Mouse (Mus musculus) MEL (cell line): Measurements from ENCODE around the gene Epn3. TPM values are rescaled to one million over a fixed set of nuclear protein-coding genes. Genes with fewer than 3 reads are reported as not detected.

Experiments
- DNase-seq: peaks from one replicate; pipeline ENCODE4 v3.0.0; 2011; ENCODE audit warnings: low read depth, low spot score
- H3K27ac ChIP-seq: 2 replicates; pipeline ENCODE4 v1.5.1; 2012; ENCODE audit warnings: low read depth, mild to moderate bottlenecking, control low read depth, low read length, moderate library complexity; ENCODE audit not compliant: control insufficient read depth
- H3K27me3 ChIP-seq, 2 experiments: fragments of 150-350 bp in 1 of 2; sonication (generic) in 1 of 2; 2 replicates each; pipeline ENCODE4 v1.6.1; 2012; ENCODE audit warnings: low read length in 2 of 2, mild to moderate bottlenecking in 2 of 2, improper control_type of control experiment in 1 of 2, moderate library complexity in 1 of 2; ENCODE audit not compliant: insufficient read depth in 2 of 2, control insufficient read depth in 1 of 2
- H3K36me3 ChIP-seq, 2 experiments: 2 replicates each; pipeline ENCODE4 v1.6.1; 2012 to 2014; ENCODE audit warnings: low read length in 2 of 2, improper control_type of control experiment in 1 of 2, inconsistent platforms in 1 of 2, mild to moderate bottlenecking in 1 of 2; ENCODE audit not compliant: insufficient read depth in 2 of 2, control insufficient read depth in 1 of 2
- H3K4me1 ChIP-seq, 2 experiments: fragments of 150-350 bp in 1 of 2; sonication (generic) in 1 of 2; 2 replicates each; pipeline ENCODE4 v1.6.1; 2012; ENCODE audit warnings: low read length in 2 of 2, improper control_type of control experiment in 1 of 2, mild to moderate bottlenecking in 1 of 2; ENCODE audit not compliant: insufficient read depth in 2 of 2, control insufficient read depth in 1 of 2
- H3K4me3 ChIP-seq, 2 experiments: fragments of 150-350 bp in 1 of 2; sonication (generic) in 1 of 2; 2 replicates each; pipeline ENCODE4 v1.5.1; 2012; ENCODE audit warnings: low read depth in 2 of 2, low read length in 2 of 2, mild to moderate bottlenecking in 2 of 2, moderate library complexity in 2 of 2, control low read depth in 1 of 2, improper control_type of control experiment in 1 of 2; ENCODE audit not compliant: control insufficient read depth in 1 of 2, insufficient read depth in 1 of 2
- H3K79me2 ChIP-seq: 2 replicates; pipeline ENCODE4 v1.6.1; 2012; ENCODE audit warnings: mild to moderate bottlenecking, low read length, moderate library complexity; ENCODE audit not compliant: control insufficient read depth, poor library complexity, insufficient read depth
- H3K9ac ChIP-seq: 2 replicates; pipeline ENCODE4 v1.6.1; 2012; ENCODE audit warnings: low read depth, mild to moderate bottlenecking, control low read depth, low read length, moderate library complexity; ENCODE audit not compliant: control insufficient read depth, poor library complexity, severe bottlenecking
- H3K9me3 ChIP-seq: fragments of 150-350 bp; sonication (generic); replicated peaks from 2 replicates; pipeline ENCODE4 v1.6.1; 2012; ENCODE audit warnings: mild to moderate bottlenecking, low read length, improper control_type of control experiment, moderate library complexity; ENCODE audit not compliant: insufficient read depth
- BHLHE40 ChIP-seq: IDR thresholded peaks from 2 replicates; pipeline ENCODE4 v1.6.1; 2012; ENCODE audit warnings: low read depth, mild to moderate bottlenecking, inconsistent platforms, low read length, improper control_type of control experiment, borderline replicate concordance
- CHD1 ChIP-seq: IDR thresholded peaks from 2 replicates; pipeline ENCODE4 v1.6.1; 2012; ENCODE audit warnings: low read depth, mild to moderate bottlenecking, inconsistent platforms, low read length, improper control_type of control experiment
- CTCF ChIP-seq, 3 experiments: IDR thresholded peaks in 2 of 3; conservative IDR thresholded peaks in 1 of 3; 2 replicates each; pipeline ENCODE4 v1.5.1; 2011 to 2012; ENCODE audit warnings: low read length in 3 of 3, low read depth in 2 of 3, mild to moderate bottlenecking in 2 of 3, improper control_type of control experiment in 1 of 3, inconsistent platforms in 1 of 3, mixed read lengths in 1 of 3, moderate library complexity in 1 of 3; ENCODE audit not compliant: control insufficient read depth in 1 of 3, insufficient read depth in 1 of 3, poor library complexity in 1 of 3, severe bottlenecking in 1 of 3
- E2F4 ChIP-seq: IDR thresholded peaks from 2 replicates; pipeline ENCODE4 v1.6.1; 2011; ENCODE audit warnings: low read depth, low read length, improper control_type of control experiment, borderline replicate concordance
- ELF1 ChIP-seq: IDR thresholded peaks from 2 replicates; pipeline ENCODE4 v1.6.1; 2014; ENCODE audit warnings: low read depth, mild to moderate bottlenecking, inconsistent platforms, low read length, improper control_type of control experiment, moderate library complexity
- EP300 ChIP-seq, 2 experiments: IDR thresholded peaks; 2 replicates each; pipeline ENCODE4 v1.6.1; 2011; ENCODE audit warnings: improper control_type of control experiment in 2 of 2, low read length in 2 of 2, low read depth in 1 of 2, mild to moderate bottlenecking in 1 of 2
- GABPA ChIP-seq: IDR thresholded peaks from 2 replicates; pipeline ENCODE4 v1.6.1; 2012; ENCODE audit warnings: low read depth, mild to moderate bottlenecking, inconsistent platforms, low read length, improper control_type of control experiment, moderate library complexity
- GATA1 ChIP-seq: IDR thresholded peaks from 2 replicates; pipeline ENCODE4 v1.6.1; 2011; ENCODE audit warnings: low read depth, low read length, improper control_type of control experiment
- KAT2A ChIP-seq: conservative IDR thresholded peaks from 2 replicates; pipeline ENCODE4 v1.6.1; 2012; ENCODE audit warnings: low read depth, low read length, improper control_type of control experiment, inconsistent platforms
- MAFK ChIP-seq: IDR thresholded peaks from 2 replicates; pipeline ENCODE4 v1.6.1; 2011; ENCODE audit warnings: low read depth, mild to moderate bottlenecking, low read length, improper control_type of control experiment, borderline replicate concordance
- MAX ChIP-seq: IDR thresholded peaks from 2 replicates; pipeline ENCODE4 v1.6.1; 2011; ENCODE audit warnings: low read length, improper control_type of control experiment
- MAZ ChIP-seq: IDR thresholded peaks from 2 replicates; pipeline ENCODE4 v1.6.1; 2012; ENCODE audit warnings: low read depth, mild to moderate bottlenecking, inconsistent platforms, low read length, improper control_type of control experiment
- MYB ChIP-seq: IDR thresholded peaks from 2 replicates; pipeline ENCODE4 v1.6.1; 2011; ENCODE audit warnings: mild to moderate bottlenecking, low read depth, low read length, improper control_type of control experiment
- MYC ChIP-seq: IDR thresholded peaks from 2 replicates; pipeline ENCODE4 v1.6.1; 2011; ENCODE audit warnings: low read depth, mild to moderate bottlenecking, low read length, improper control_type of control experiment, moderate library complexity
- POLR2A ChIP-seq, 2 experiments: IDR thresholded peaks; 2 replicates each; pipeline ENCODE4 v1.6.1; 2011 to 2012; ENCODE audit warnings: low read length in 2 of 2, mild to moderate bottlenecking in 2 of 2, control low read depth in 1 of 2, improper control_type of control experiment in 1 of 2, low read depth in 1 of 2, moderate library complexity in 1 of 2; ENCODE audit not compliant: control insufficient read depth in 1 of 2, insufficient read depth in 1 of 2, poor library complexity in 1 of 2
- POLR2AphosphoS5 ChIP-seq: IDR thresholded peaks from 2 replicates; pipeline ENCODE4 v1.6.1; 2012; ENCODE audit warnings: low read depth, borderline replicate concordance, mild to moderate bottlenecking, inconsistent platforms, low read length, moderate library complexity, mixed read lengths
- RCOR1 ChIP-seq: IDR thresholded peaks from 2 replicates; pipeline ENCODE4 v1.6.1; 2012; ENCODE audit warnings: low read depth, mild to moderate bottlenecking, inconsistent platforms, low read length, improper control_type of control experiment
- SIN3A ChIP-seq: IDR thresholded peaks from 2 replicates; pipeline ENCODE4 v1.6.1; 2012; ENCODE audit warnings: low read length, improper control_type of control experiment, inconsistent platforms
- TAL1 ChIP-seq: IDR thresholded peaks from 2 replicates; pipeline ENCODE4 v1.6.1; 2012; ENCODE audit warnings: mild to moderate bottlenecking, inconsistent platforms, low read length, moderate library complexity, mixed read lengths
- TCF12 ChIP-seq: IDR thresholded peaks from 2 replicates; pipeline ENCODE4 v1.6.1; 2014; ENCODE audit warnings: low read depth, mild to moderate bottlenecking, inconsistent platforms, low read length, improper control_type of control experiment, moderate library complexity
- UBTF ChIP-seq: IDR thresholded peaks from 2 replicates; pipeline ENCODE4 v1.6.1; 2012; ENCODE audit warnings: low read depth, mild to moderate bottlenecking, inconsistent platforms, low read length, improper control_type of control experiment, moderate library complexity, borderline replicate concordance; ENCODE audit not compliant: insufficient read depth
- USF1 ChIP-seq: IDR thresholded peaks from 2 replicates; pipeline ENCODE4 v1.6.1; 2014; ENCODE audit warnings: low read depth, mild to moderate bottlenecking, inconsistent platforms, low read length, improper control_type of control experiment, moderate library complexity
- USF2 ChIP-seq, 2 experiments: IDR thresholded peaks; 2 replicates each; pipeline ENCODE4 v1.6.1; 2011 to 2012; ENCODE audit warnings: improper control_type of control experiment in 2 of 2, low read length in 2 of 2, borderline replicate concordance in 1 of 2, inconsistent platforms in 1 of 2, low read depth in 1 of 2, mild to moderate bottlenecking in 1 of 2; ENCODE audit not compliant: insufficient read depth in 1 of 2
- ZC3H11A ChIP-seq: IDR thresholded peaks from 2 replicates; pipeline ENCODE4 v1.6.1; 2012; ENCODE audit warnings: low read depth, mild to moderate bottlenecking, inconsistent platforms, low read length, improper control_type of control experiment
- ZKSCAN1 ChIP-seq: IDR thresholded peaks from 2 replicates; pipeline ENCODE4 v1.6.1; 2012; ENCODE audit warnings: low read depth, mild to moderate bottlenecking, inconsistent platforms, low read length, improper control_type of control experiment, moderate library complexity
- ZMIZ1 ChIP-seq: IDR thresholded peaks from 2 replicates; pipeline ENCODE4 v1.6.1; 2012; ENCODE audit warnings: low read depth, mild to moderate bottlenecking, inconsistent platforms, low read length, improper control_type of control experiment, moderate library complexity
- ZNF384 ChIP-seq: IDR thresholded peaks from 2 replicates; pipeline ENCODE4 v1.6.1; 2012; ENCODE audit warnings: low read depth, mild to moderate bottlenecking, inconsistent platforms, low read length, improper control_type of control experiment
- polyA plus RNA-seq, 2 experiments: library from polyadenylated mRNA; stranded (reverse) in 1 of 2; unstranded in 1 of 2; fragments of >175 nt in 1 of 2; fragments of >200 nt in 1 of 2; gene quantifications; 2 replicates each; pipeline versions ENCODE4 v1.2.1 to v1.2.4; 2012; ENCODE audit warnings: low replicate concordance in 2 of 2, low read depth in 1 of 2; ENCODE audit not compliant: insufficient read length in 2 of 2, insufficient read depth in 1 of 2, missing spikeins in 1 of 2
- total RNA-seq: library from RNA; depleted of rRNA; stranded (reverse); fragments of 300-350 nt; gene quantifications from 2 replicates; pipeline ENCODE4 v1.2.3, GENCODE M21; 2012; rRNA removed

Gene Epn3
- total RNA-seq (not detected in 2 replicates), polyA plus RNA-seq (not detected)

DNA sequence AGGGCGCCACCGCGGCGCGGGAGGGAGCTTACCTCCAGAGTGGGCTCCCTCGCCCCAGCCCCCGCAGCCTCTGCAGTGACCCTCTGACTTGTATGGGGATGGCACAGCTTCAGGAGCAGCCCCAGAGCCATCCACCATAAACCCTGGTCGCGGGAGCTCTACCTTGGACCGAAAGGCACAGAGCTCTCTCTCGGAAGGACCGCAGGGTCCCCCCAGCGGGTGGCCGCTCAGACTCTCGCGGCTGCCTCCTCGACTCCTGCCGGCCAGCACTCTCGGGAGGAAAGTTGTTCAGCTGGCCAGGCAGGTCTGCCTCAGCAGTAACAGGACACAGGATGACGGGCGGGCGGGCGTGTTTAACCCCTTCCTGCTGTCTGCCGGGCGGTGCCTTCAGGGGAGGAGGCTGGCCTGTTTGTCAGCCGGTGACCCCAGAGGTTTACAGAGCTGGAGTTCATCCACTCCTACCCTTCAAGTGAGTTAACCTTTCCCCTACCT is at the start of gene Epn3:
TSS of gene Epn3 (minus strand) at position 314 of the 492 bp plus-strand sequence.
- H3K36me3 ChIP-seq: no peaks in the 10 kb centered on the region
- H3K9ac ChIP-seq: no peak within 1 kb of the TSS
- H3K27me3 ChIP-seq: peaks cover 35 to 40% of the 10 kb centered on the region in 2 experiments
- no peaks in the 10 kb centered on the region for H3K79me2 ChIP-seq
- no peaks in the 10 kb centered on the region for H3K4me1 ChIP-seq
- TF ChIP-seq BHLHE40: no peak
- TF ChIP-seq MAFK: no peak
- no peak for TF ChIP-seq ZMIZ1
- TF ChIP-seq ELF1: no peak
- DNase-seq: no peak
- H3K27ac ChIP-seq: no peak within 1 kb of the TSS
- no peaks in the 10 kb centered on the region for H3K9me3 ChIP-seq
- no peak within 1 kb of the TSS for H3K4me3 ChIP-seq

DNA sequence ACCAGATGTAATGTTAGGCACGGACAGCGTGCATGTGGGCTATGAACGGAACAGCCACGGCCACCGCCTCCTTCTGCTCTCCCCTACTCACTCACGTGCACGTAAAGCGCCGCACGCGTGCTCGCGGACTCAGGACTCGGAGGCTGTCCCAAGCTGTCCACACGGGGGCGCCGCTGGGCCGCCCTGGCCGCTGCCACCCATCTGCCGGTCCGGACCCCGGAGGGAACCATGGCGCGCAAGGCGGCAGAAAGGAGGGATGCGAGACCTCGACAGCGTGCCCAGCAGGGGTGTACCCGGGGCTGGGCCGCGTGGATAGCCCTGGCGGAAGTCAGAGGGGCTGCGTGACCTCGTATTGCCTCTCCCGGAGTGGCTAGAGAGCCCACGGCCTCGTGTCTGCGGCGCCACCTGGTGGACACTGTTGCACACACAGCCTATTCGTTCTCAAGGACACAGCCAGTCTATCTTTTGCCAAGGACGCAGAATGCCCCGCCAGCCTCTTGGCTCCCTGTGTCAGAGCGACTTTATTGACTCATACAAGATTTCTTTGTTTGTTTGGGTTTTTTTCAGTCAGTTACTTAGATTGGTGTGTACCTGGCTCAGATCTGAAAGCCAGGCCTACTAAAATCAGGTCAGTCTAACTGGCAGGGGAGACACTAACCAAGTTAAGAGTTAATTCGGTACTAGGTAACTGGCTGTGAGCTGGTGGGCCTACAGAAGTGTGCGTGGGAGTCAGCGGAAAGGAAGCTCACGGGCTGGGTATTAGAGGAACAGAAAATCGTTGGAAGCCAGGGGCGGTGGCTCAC is 49.3 kb upstream of the Epn3 start, which contains the start of gene Rsad1:
TSS of gene Rsad1 (minus strand) at position 368 of the 803 bp plus-strand sequence.
- peak; percentile 99 for DNase-seq
- Histone ChIP-seq H3K4me3 (peak within 1 kb of the TSS; percentile 74 to 75), H3K4me1 (peaks cover 0 to 13% of the 10 kb centered on the region in 2 experiments; a peak in 2 of 4 replicates), H3K9ac (peak within 1 kb of the TSS; percentile 80), H3K27me3 (no peaks in the 10 kb centered on the region), H3K9me3 (no peaks in the 10 kb centered on the region), H3K79me2 (peaks cover 14% of the 10 kb centered on the region), H3K27ac (peak within 1 kb of the TSS; percentile 91), H3K36me3 (peaks cover 0 to 12% of the 10 kb centered on the region in 2 experiments; a peak in 2 of 4 replicates)
- TF ChIP-seq MYC (peak; percentile 99), EP300 (IDR thresholded peaks at IDR 0.05; ENCODE audit: low read depth in 1 of 2, low read length in 2 of 2) (peak in 1 of 2 experiments; percentile 53; a peak in 2 of 4 replicates), GATA1 (no peak), ZMIZ1 (peak; percentile 76), ZNF384 (no peak), E2F4 (no peak), POLR2AphosphoS5 (no peak), MAZ (peak; percentile 56; the same call in 1 of the 2 replicates), KAT2A (peak; percentile 56; the same call in 1 of the 2 replicates), USF1 (peak; percentile 69), MAX (peak; percentile 95), BHLHE40 (peak; percentile 99), ZKSCAN1 (no peak), RCOR1 (no peak; the same call in 1 of the 2 replicates), MYB (0 out of 2 replicates have a peak, but pooled peaks have one; percentile 9), GABPA (no peak; the same call in 1 of the 2 replicates), TCF12 (peak; percentile 54), TAL1 (no peak), MAFK (no peak; the same call in 1 of the 2 replicates), USF2 (IDR thresholded peaks at IDR 0.05; ENCODE audit: borderline replicate concordance in 1 of 2, insufficient read depth in 1 of 2, low read depth in 1 of 2, low read length in 2 of 2) (no peak), CTCF (IDR thresholded peaks at IDR 0.05 in 2 of 3, conservative IDR thresholded peaks at IDR 0.05 in 1 of 3; ENCODE audit: control insufficient read depth in 1 of 3, insufficient read depth in 1 of 3, low read depth in 2 of 3, low read length in 3 of 3, poor library complexity in 1 of 3, severe bottlenecking in 1 of 3) (peak; percentile 76 to 97 (median 79)), SIN3A (peak; percentile 88), CHD1 (no peak), POLR2A (IDR thresholded peaks at IDR 0.05; ENCODE audit: control insufficient read depth in 1 of 2, insufficient read depth in 1 of 2, low read depth in 1 of 2, low read length in 2 of 2, poor library complexity in 1 of 2) (peak; percentile 66 to 68; a peak in 3 of 4 replicates), UBTF (0 out of 2 replicates have a peak, but pooled peaks have one; percentile 71), ZC3H11A (no peak; the same call in 1 of the 2 replicates)
